Mouse (Mus musculus) olfactory bulb, adult 2 months (tissue): ENCODE measurements around the gene Mlph.

Experiments used
- CTCF ChIP-seq: fragments of 200-500 bp; IDR thresholded peaks from 2 replicates; pipeline ENCODE4 v1.5.1; 2012; ENCODE audit warnings: low read depth, mild to moderate bottlenecking, low read length, moderate library complexity; ENCODE audit not compliant: insufficient read depth
- POLR2A ChIP-seq: fragments of 200-500 bp; IDR thresholded peaks from 2 replicates; pipeline ENCODE4 v1.6.1; 2012; ENCODE audit warnings: mild to moderate bottlenecking, low read depth, low read length, moderate library complexity; ENCODE audit not compliant: insufficient read depth

DNA sequence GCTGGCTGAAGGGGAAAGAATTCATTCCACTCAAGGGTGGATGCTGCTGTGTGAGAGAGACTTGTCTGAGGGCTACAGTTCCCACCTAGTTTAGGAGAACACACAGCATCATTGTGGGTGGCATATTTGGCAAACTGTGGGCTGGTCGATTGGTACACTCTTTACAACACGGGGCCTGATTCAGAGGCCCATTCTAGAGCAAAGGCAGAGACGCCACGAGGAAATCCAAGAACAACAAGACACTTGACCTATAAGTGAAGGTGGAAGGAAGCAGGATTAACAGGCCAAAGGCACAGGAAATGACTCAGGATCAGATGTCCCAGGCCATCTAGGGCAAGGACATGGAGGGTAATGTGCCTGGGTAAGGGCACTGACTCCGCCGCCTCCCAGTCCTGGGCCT is 14.5 kb upstream of the Mlph start:
- no peak for TF ChIP-seq POLR2A
- TF ChIP-seq CTCF = no peak
